Mouse (Mus musculus) ES-Bruce4 (cell line): ENCODE measurements at regions not wholly inside any gene's neighbourhood (a gene's known extent, or its start where the extent isn't known, plus 50 kb on each side); places are given as distances from the start of the nearest gene placed in this dataset.

Experiments
- H3K27ac ChIP-seq: 2 replicates; pipeline ENCODE4 v1.5.1; 2012; ENCODE audit warnings: low read length, inconsistent platforms; ENCODE audit not compliant: insufficient read depth
- H3K27me3 ChIP-seq: 2 replicates; pipeline ENCODE4 v1.6.1; 2012; ENCODE audit warnings: mild to moderate bottlenecking, low read length, inconsistent platforms; ENCODE audit not compliant: control insufficient read depth, poor library complexity, insufficient read depth, severe bottlenecking
- H3K36me3 ChIP-seq: 2 replicates; pipeline ENCODE4 v1.6.1; 2012; ENCODE audit warnings: inconsistent platforms, mild to moderate bottlenecking, low read length, moderate library complexity; ENCODE audit not compliant: control insufficient read depth, poor library complexity, insufficient read depth, severe bottlenecking
- H3K4me1 ChIP-seq: one replicate; pipeline ENCODE4 v1.8.1; 2011; ENCODE audit warnings: low read length; ENCODE audit not compliant: control insufficient read depth, insufficient read depth
- H3K4me3 ChIP-seq: 2 replicates; pipeline ENCODE4 v1.5.1; 2011; ENCODE audit warnings: low read depth, mild to moderate bottlenecking, low read length
- H3K9ac ChIP-seq: 2 replicates; pipeline ENCODE4 v1.6.1; 2012; ENCODE audit warnings: low read depth, mild to moderate bottlenecking, inconsistent platforms; ENCODE audit not compliant: poor library complexity, severe bottlenecking
- H3K9me3 ChIP-seq: replicated peaks from 2 replicates; pipeline ENCODE4 v1.6.1; 2012; ENCODE audit warnings: mild to moderate bottlenecking, low read length, inconsistent platforms; ENCODE audit not compliant: control insufficient read depth, poor library complexity, insufficient read depth, severe bottlenecking
- CTCF ChIP-seq: IDR thresholded peaks from one replicate; pipeline ENCODE4 v1.8.1; 2011; ENCODE audit warnings: low read depth, low read length
- EP300 ChIP-seq: IDR thresholded peaks from 2 replicates; pipeline ENCODE4 v1.6.1; 2011; ENCODE audit warnings: low read depth, low read length; ENCODE audit not compliant: insufficient read depth
- POLR2A ChIP-seq: IDR thresholded peaks from one replicate; pipeline ENCODE4 v1.8.1; 2011; ENCODE audit warnings: low read length; ENCODE audit not compliant: insufficient read depth

GRCm38 (mm10) chr8:5994846-5995245 lies 889.7 kb upstream of the Slc10a2 start:
- H3K9ac ChIP-seq, result no peak overlapping the region; the same call in 1 of the 2 replicates
- H3K9me3 ChIP-seq, result no peaks in the 10 kb centered on the region
- no peak overlapping the region for H3K4me3 ChIP-seq
- no peaks in the 10 kb centered on the region for H3K4me1 ChIP-seq
- no peaks in the 10 kb centered on the region for H3K36me3 ChIP-seq
- TF ChIP-seq EP300 (no peak), POLR2A (no peak), CTCF (peak; percentile 25)
- no peak overlapping the region for H3K27ac ChIP-seq
- no peaks in the 10 kb centered on the region for H3K27me3 ChIP-seq

- H3K27ac ChIP-seq, result no peak overlapping the region
- no peak overlapping the region for H3K9ac ChIP-seq
- H3K9me3 ChIP-seq, result no peaks in the 10 kb centered on the region
- no peaks in the 10 kb centered on the region for H3K27me3 ChIP-seq
- H3K36me3 ChIP-seq, result no peaks in the 10 kb centered on the region
- TF ChIP-seq CTCF (no peak), POLR2A (no peak), EP300 (no peak)
- no peak overlapping the region for H3K4me3 ChIP-seq
- no peaks in the 10 kb centered on the region for H3K4me1 ChIP-seq
Observed at GRCm38 (mm10) chr8:5965403-5966015, 860.4 kb upstream of the Slc10a2 start.

GRCm38 (mm10) chr8:5964299-5964698 lies 859.1 kb upstream of the Slc10a2 start:
- Histone ChIP-seq H3K9ac (no peak overlapping the region), H3K4me3 (no peak overlapping the region), H3K27ac (no peak overlapping the region)

GRCm38 (mm10) chr8:5938057-5938456 lies 832.9 kb upstream of the Slc10a2 start:
- no peaks in the 10 kb centered on the region for H3K36me3 ChIP-seq
- no peak for TF ChIP-seq POLR2A
- TF ChIP-seq CTCF, result no peak
- TF ChIP-seq EP300, result no peak

More at GRCm38 (mm10) chr8:5964299-5964698, 859.1 kb upstream of the Slc10a2 start:
- H3K4me1 ChIP-seq, result no peaks in the 10 kb centered on the region
- no peak for TF ChIP-seq CTCF
- no peak for TF ChIP-seq POLR2A
- no peak for TF ChIP-seq EP300
- H3K36me3 ChIP-seq, result no peaks in the 10 kb centered on the region
- no peaks in the 10 kb centered on the region for H3K27me3 ChIP-seq
- no peaks in the 10 kb centered on the region for H3K9me3 ChIP-seq

GRCm38 (mm10) chr8:5918136-5918535 lies 813.0 kb upstream of the Slc10a2 start:
- H3K36me3 ChIP-seq, result no peaks in the 10 kb centered on the region
- no peak overlapping the region for H3K27ac ChIP-seq
- H3K4me3 ChIP-seq, result no peak overlapping the region
- no peak for TF ChIP-seq POLR2A
- TF ChIP-seq CTCF, result no peak
- no peak for TF ChIP-seq EP300
- no peaks in the 10 kb centered on the region for H3K27me3 ChIP-seq
- no peaks in the 10 kb centered on the region for H3K9me3 ChIP-seq
- H3K9ac ChIP-seq, result no peak overlapping the region
- peaks cover 2% of the 10 kb centered on the region for H3K4me1 ChIP-seq

More at GRCm38 (mm10) chr8:5938057-5938456, 832.9 kb upstream of the Slc10a2 start:
- Histone ChIP-seq H3K9me3 (peaks cover 16% of the 10 kb centered on the region), H3K4me1 (no peaks in the 10 kb centered on the region), H3K27ac (no peak overlapping the region), H3K9ac (no peak overlapping the region), H3K27me3 (no peaks in the 10 kb centered on the region), H3K4me3 (no peak overlapping the region)
